Mouse (Mus musculus) kidney, adult 2 months (tissue): Measurements from ENCODE around the gene Relt. TPM values are rescaled to one million over a fixed set of nuclear protein-coding genes. Genes with fewer than 3 reads are reported as not detected.

ENCODE experiments used
- DNase-seq: peaks from one replicate; pipeline ENCODE4 v3.0.0; 2021
- H3K27ac ChIP-seq: fragments of 200-500 bp; 2 replicates; pipeline ENCODE4 v1.5.1; 2012; ENCODE audit warnings: low read depth, low read length, control low read depth, inconsistent platforms; ENCODE audit not compliant: insufficient read depth
- H3K27me3 ChIP-seq: fragments of 200-500 bp; replicated peaks from 2 replicates; pipeline ENCODE4 v1.6.1; 2012; ENCODE audit warnings: mild to moderate bottlenecking, moderate library complexity, low read length, inconsistent platforms; ENCODE audit not compliant: control insufficient read depth, insufficient read depth
- H3K36me3 ChIP-seq: fragments of 200-500 bp; 2 replicates; pipeline ENCODE4 v1.6.1; 2012; ENCODE audit warnings: mild to moderate bottlenecking, moderate library complexity, low read length, inconsistent platforms; ENCODE audit not compliant: control insufficient read depth, insufficient read depth
- H3K4me1 ChIP-seq: fragments of 200-500 bp; 2 replicates; pipeline ENCODE4 v1.6.1; 2011; ENCODE audit warnings: low read length; ENCODE audit not compliant: control insufficient read depth, insufficient read depth
- H3K4me3 ChIP-seq: fragments of 200-500 bp; 2 replicates; pipeline ENCODE4 v1.5.1; 2011; ENCODE audit warnings: mild to moderate bottlenecking, low read depth, low read length, control low read depth; ENCODE audit not compliant: insufficient read depth
- CTCF ChIP-seq: fragments of 200-500 bp; conservative IDR thresholded peaks from 2 replicates; pipeline ENCODE4 v1.5.1; 2011; ENCODE audit warnings: low read depth, mild to moderate bottlenecking, control low read depth, low read length, moderate library complexity, mixed read lengths; ENCODE audit not compliant: insufficient read depth, insufficient read length
- POLR2A ChIP-seq: fragments of 200-500 bp; IDR thresholded peaks from one replicate; pipeline ENCODE4 v1.6.1; 2011; ENCODE audit warnings: low read depth, low read length, control low read depth
- WGBS: fragments of 180-500 bp; shearing (Covaris S2); methylation state at CpG from one replicate; pipeline ENCODE4 v1.1.7; 2018; 5-methylcytosine and 5-hydroxymethylcytosine counted together
- polyA plus RNA-seq: library from polyadenylated mRNA; depleted of rRNA; stranded (reverse); fragments of >200 nt; gene quantifications from 2 replicates; pipeline ENCODE4 v1.2.3, GENCODE M21; 2012

The Relt gene
- polyA plus RNA-seq, 1 experiment: 3.8 TPM

DNA sequence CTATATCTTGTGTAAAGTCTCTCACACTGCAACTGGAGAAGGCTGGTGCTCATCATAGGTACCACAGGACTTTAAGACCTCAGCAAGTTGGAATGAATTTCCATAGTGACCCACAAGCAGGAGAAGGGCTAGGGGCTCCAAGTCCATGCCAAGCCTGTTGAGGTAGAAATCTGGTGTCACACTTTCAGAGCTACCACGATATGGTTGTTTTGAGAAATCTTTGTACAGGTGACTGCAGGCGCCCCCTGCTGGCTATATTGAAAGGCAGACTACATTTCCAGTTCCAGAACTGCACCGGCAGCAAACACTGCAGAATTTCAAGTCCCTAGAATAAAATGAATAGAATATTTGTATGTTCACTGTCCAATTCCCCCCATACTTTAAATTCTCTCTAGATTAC, 3.4 kb upstream of the Relt start:
- Histone ChIP-seq H3K36me3 (no peaks in the 10 kb centered on the region), H3K4me3 (no peak overlapping the region), H3K4me1 (no peaks in the 10 kb centered on the region), H3K27me3 (no peaks in the 10 kb centered on the region), H3K27ac (no peak overlapping the region)
- TF ChIP-seq POLR2A (no peak), CTCF (peak; percentile 69)
- 4% methylated on average over 3 of the region's 3 CpGs for WGBS
- DNase-seq: peak; percentile 77

DNA sequence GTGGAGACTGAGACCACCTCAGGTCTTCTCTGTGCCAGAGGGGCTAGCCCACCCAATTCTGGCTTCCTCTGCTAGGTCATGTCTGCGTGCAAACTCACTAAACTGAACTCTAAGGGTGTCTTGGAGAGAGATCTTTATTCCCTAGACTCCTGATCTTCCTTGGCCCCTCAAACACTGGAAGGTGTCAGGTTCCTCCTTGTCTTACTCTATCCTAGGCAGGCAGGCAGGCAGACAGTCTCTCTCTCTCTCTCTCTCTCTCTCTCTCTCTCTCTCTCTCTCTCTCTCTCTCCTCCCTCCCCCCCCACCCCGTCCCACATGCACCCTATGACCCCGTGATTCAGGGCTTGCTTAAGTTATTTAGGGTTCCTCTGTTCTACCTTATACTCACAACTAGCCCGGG, 893 bp downstream of the Relt start:
- DNase-seq: no peak
- Histone ChIP-seq H3K36me3 (no peaks in the 10 kb centered on the region), H3K27me3 (no peaks in the 10 kb centered on the region), H3K4me1 (no peaks in the 10 kb centered on the region), H3K4me3 (peak overlapping the region; percentile 79), H3K27ac (no peak overlapping the region)
- WGBS: 27% methylated on average over 4 of the region's 4 CpGs
- TF ChIP-seq POLR2A (no peak), CTCF (no peak)

DNA sequence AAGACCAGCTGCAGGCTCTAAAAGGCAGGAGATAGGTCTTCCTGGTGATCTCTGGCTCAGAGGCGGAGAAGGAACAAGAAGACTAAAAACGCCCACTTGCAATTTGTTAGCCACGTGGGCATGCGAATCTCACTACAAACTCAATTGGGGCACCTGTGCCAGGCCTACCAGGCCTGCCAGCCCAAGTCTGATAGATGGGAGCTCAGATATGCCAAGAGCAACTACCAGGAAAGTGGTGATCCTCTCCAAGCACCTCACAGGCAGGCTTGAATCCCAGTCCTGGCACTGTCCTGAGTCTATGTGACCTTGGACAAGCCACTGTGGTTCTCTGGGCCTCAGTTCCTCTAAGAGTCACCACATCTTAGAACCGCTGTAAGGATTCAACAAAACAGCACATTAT, 2.0 kb downstream of the Relt start:
- WGBS: 93% methylated on average over 5 of the region's 5 CpGs
- no peaks in the 10 kb centered on the region for H3K36me3 ChIP-seq
- TF ChIP-seq CTCF (no peak), POLR2A (no peak)
- no peak for DNase-seq
- no peak overlapping the region for H3K27ac ChIP-seq
- H3K4me1 ChIP-seq: no peaks in the 10 kb centered on the region
- H3K4me3 ChIP-seq: no peak overlapping the region
- no peaks in the 10 kb centered on the region for H3K27me3 ChIP-seq

DNA sequence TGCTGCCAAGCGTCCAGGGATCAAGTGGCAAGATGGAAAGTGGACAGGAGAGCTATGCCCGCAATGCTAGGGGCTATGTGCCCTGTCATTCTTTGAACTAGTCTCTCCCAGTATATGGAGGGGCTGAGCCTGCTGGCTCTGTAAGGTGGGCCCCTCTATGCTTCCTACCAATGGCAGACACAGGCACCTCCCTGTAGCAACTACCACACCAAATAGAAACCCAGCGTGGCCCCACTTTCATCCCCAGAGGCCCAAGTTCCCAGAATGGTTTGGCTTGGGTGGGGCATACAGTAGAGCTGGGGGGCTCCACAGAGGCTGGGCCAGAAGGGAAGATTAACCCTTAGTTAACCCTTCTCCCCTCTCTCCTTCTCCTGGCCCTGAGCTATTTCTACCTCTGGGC, 2.8 kb downstream of the Relt start:
- Histone ChIP-seq H3K4me1 (no peaks in the 10 kb centered on the region), H3K36me3 (no peaks in the 10 kb centered on the region), H3K4me3 (no peak overlapping the region), H3K27me3 (no peaks in the 10 kb centered on the region), H3K27ac (no peak overlapping the region)
- no peak for DNase-seq
- TF ChIP-seq CTCF (no peak), POLR2A (no peak)
- WGBS: 96% methylated on average over 3 of the region's 3 CpGs

DNA sequence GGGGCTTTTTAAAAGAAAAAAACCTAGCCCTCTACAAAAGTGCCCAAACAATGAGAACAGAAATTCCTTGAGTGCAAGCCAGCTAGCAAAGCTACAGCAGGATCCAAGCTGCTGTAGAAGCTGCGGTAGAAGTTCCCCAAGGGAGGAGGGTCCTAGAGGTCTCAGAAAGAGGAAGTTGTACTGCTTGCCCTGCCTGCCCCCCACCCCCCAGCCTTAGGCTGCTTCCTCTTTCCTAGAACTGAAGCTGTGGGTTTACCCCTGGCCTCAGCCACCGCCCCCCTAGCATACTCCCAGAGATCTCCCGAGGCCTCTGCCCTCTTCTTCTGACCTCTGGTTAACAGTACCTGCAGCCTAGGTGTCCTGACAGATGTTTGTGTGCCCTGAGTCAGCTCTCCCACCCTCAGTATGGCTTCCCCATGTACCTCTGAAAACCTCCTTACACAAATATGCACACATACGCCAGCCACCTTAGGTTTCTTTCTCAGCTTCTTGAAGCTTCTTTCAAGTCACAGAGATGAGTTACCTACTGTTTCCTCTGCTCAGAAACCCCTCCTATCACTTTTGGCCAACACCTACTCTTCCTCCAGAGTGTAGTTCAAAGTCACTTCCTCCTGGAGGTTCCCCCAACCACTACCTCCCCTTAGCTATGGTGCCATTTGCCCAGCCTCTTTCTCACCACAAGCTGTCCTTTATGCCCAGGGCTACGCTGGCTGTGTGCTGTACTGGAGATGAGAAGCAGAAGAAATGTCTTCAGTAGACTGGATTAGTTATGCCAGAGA, 7.3 kb downstream of the Relt start:
- TF ChIP-seq CTCF: no peak
- no peak for TF ChIP-seq POLR2A
- no peaks in the 10 kb centered on the region for H3K4me1 ChIP-seq
- WGBS: 64% methylated on average over 5 of the region's 5 CpGs
- peak; percentile 43 for DNase-seq
- no peak overlapping the region for H3K4me3 ChIP-seq
- H3K36me3 ChIP-seq: no peaks in the 10 kb centered on the region
- no peak overlapping the region for H3K27ac ChIP-seq
- H3K27me3 ChIP-seq: no peaks in the 10 kb centered on the region

DNA sequence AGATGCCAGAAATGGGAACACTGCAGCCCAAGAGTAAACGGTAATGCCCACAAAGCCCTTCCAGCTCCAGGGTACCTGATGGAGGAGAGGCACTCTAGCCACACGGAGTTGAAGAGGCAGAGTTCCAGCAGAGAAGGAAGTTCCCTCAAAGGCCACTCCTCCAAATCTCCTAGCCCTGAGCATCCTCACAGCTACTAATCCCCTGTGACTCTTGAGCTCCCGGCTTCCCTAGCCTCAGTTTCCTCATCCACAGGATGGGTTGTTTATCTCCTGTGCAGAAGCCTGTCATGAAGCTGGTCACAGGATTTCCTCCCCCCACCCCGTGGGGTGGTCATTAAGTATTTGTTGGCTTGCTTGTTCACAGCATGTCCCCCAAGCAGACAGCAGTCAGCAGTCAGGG, 7.9 kb downstream of the Relt start:
- no peak for DNase-seq
- no peak for TF ChIP-seq POLR2A
- no peak for TF ChIP-seq CTCF
- Histone ChIP-seq H3K27me3 (no peaks in the 10 kb centered on the region), H3K27ac (no peak overlapping the region), H3K4me1 (no peaks in the 10 kb centered on the region), H3K36me3 (no peaks in the 10 kb centered on the region), H3K4me3 (no peak overlapping the region)
- WGBS: 52% methylated on average over 4 of the region's 4 CpGs

DNA sequence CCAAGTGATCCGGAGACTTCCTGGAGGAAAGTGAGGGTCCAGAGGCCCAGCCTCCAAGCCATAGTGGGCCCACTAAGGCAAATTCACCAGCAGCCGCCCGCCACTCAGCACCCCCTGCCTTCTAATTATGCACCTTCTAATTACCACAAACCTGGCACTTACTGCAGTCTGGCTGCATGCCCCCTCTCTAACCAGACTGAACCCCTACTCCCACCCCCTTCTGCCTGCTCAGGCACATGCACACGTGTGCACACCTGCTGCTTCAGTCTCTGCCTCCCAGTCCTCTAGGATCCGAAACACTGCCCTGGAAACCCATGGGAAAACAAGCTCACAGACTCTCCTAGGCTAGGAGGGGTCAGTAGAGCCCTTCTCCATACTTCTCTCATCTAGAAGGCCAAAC, 8.4 kb downstream of the Relt start:
- Histone ChIP-seq H3K36me3 (no peaks in the 10 kb centered on the region), H3K27ac (no peak overlapping the region), H3K27me3 (no peaks in the 10 kb centered on the region), H3K4me1 (no peaks in the 10 kb centered on the region), H3K4me3 (no peak overlapping the region)
- 87% methylated on average over 5 of the region's 5 CpGs for WGBS
- no peak for TF ChIP-seq CTCF
- no peak for TF ChIP-seq POLR2A
- DNase-seq: no peak
